Mouse (Mus musculus): ENCODE results near the gene Ccdc57. TPM values are rescaled to one million over a fixed set of nuclear protein-coding genes. Genes with fewer than 3 reads are reported as not detected.

Ccdc57 gene
- polyA plus RNA-seq, 1 experiment from 2014 or later, result 5.1 TPM

DNA sequence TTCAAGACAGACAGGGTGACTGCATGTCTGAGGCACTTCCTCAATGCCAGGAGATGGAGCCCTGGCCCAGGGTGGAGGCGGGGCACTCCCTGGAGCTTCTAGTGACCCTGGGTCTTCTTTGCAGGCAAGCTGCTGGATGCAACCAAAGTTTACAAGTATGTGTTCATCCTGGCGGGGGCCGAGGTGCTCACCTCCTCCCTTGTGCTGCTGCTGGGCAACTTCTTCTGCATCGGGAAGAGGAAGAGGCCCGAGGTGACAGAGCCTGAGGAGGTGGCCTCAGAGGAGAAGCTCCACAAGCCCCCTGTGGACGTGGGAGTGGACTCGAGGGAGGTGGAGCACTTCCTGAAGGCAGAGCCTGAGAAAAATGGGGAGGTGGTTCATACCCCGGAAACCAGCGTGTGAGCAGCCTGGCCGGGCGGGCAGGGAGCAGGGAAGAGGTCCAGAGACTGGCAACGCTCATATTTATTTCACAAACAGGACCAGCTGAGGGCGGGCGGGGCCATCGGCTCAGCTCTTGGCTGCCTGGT lies 25.1 kb upstream of the Ccdc57 start:
- Histone ChIP-seq H3K9me3 (ENCODE audit: control insufficient read depth, low read length) (no peaks in the 10 kb centered on the region), H3K36me3 (ENCODE audit: control insufficient read depth, insufficient read depth, low read length) (peaks cover 28% of the 10 kb centered on the region), H3K4me2 (ENCODE audit: low read depth, severe bottlenecking) (no peak overlapping the region), H3K4me3 (ENCODE audit: low read depth, low read length) (no peak overlapping the region), H3K9ac (ENCODE audit: low read length) (no peak overlapping the region), H3K4me1 (ENCODE audit: control insufficient read depth, insufficient read depth, low read length) (no peaks in the 10 kb centered on the region), H3K27me3 (ENCODE audit: control insufficient read depth, insufficient read depth, low read length) (no peaks in the 10 kb centered on the region), H3K27ac (replicated peaks; ENCODE audit: low read depth, low read length) (no peak overlapping the region)
- WGBS, result 77% methylated on average over 15 of the region's 15 CpGs
- ATAC-seq (ENCODE audit: insufficient number of reproducible peaks, low FRiP score, low TSS enrichment, low read depth) (no peak), DNase-seq (ENCODE audit: low spot score) (no peak)

DNA sequence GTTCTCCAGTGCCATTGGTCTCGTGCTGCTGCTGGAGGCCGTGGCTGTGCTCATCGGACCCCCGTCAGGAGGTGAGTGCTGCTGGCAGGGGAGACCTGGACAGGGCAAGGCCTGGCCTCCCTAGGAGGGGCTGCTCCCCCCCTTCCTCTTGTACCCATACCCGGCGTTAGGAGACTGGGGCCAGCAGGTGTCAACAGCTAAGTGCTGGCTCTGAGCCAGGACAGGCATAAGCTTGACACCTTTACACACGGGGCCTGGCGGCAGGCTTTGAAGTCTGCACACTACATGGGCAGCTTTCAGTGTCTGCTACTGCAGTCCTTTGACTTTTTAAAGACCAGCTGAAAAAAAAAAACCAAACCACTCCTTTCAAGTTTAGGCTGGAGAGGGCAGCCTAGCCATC lies 24.4 kb upstream of the Ccdc57 start:
- ATAC-seq (ENCODE audit: insufficient number of reproducible peaks, low FRiP score, low TSS enrichment, low read depth), result no peak
- H3K27ac ChIP-seq (replicated peaks; ENCODE audit: low read depth, low read length), result no peak overlapping the region

DNA sequence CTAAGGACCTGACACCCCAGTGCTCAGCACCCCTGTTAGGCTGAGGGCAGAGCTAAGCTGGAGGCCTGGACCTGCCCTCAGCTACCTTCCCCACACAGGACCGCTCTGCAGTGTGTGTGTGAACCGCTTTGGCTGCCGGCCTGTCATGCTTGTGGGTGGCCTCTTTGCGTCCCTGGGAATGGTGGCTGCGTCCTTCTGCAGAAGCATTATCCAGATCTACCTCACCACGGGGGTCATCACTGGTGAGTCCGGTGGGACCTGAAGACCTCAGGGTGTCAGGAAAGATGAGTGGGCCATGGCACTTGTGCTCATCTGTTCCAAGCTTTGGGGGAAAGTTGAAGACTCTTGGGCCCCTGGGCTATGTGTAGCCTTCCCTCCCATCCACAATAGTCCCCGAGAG lies 23.0 kb upstream of the Ccdc57 start:
- peaks cover 6% of the 10 kb centered on the region; the same call in 1 of the 2 replicates for H3K4me1 ChIP-seq (ENCODE audit: control insufficient read depth, insufficient read depth, low read length)
- H3K9me3 ChIP-seq (ENCODE audit: control insufficient read depth, low read length), result no peaks in the 10 kb centered on the region
- no peak overlapping the region for H3K9ac ChIP-seq (ENCODE audit: low read length)
- ATAC-seq (ENCODE audit: insufficient number of reproducible peaks, low FRiP score, low TSS enrichment, low read depth), result no peak
- no peaks in the 10 kb centered on the region for H3K27me3 ChIP-seq (ENCODE audit: control insufficient read depth, insufficient read depth, low read length)
- WGBS, result 93% methylated on average over 8 of the region's 8 CpGs
- H3K36me3 ChIP-seq (ENCODE audit: control insufficient read depth, insufficient read depth, low read length), result peaks cover 20% of the 10 kb centered on the region
- H3K4me3 ChIP-seq (ENCODE audit: low read depth, low read length), result no peak overlapping the region
- H3K27ac ChIP-seq (replicated peaks; ENCODE audit: low read depth, low read length), result no peak overlapping the region
- DNase-seq (ENCODE audit: low spot score), result no peak
- H3K4me2 ChIP-seq (ENCODE audit: low read depth, severe bottlenecking), result no peak overlapping the region

More for the DNA sequence above, 24.4 kb upstream of the Ccdc57 start:
- Histone ChIP-seq H3K4me3 (ENCODE audit: low read depth, low read length) (no peak overlapping the region), H3K27me3 (ENCODE audit: control insufficient read depth, insufficient read depth, low read length) (no peaks in the 10 kb centered on the region), H3K9ac (ENCODE audit: low read length) (no peak overlapping the region), H3K36me3 (ENCODE audit: control insufficient read depth, insufficient read depth, low read length) (peaks cover 21% of the 10 kb centered on the region), H3K4me2 (ENCODE audit: low read depth, severe bottlenecking) (no peak overlapping the region), H3K9me3 (ENCODE audit: control insufficient read depth, low read length) (no peaks in the 10 kb centered on the region), H3K4me1 (ENCODE audit: control insufficient read depth, insufficient read depth, low read length) (no peaks in the 10 kb centered on the region)
- no peak for DNase-seq (ENCODE audit: low spot score)
- 59% methylated on average over 8 of the region's 8 CpGs for WGBS

DNA sequence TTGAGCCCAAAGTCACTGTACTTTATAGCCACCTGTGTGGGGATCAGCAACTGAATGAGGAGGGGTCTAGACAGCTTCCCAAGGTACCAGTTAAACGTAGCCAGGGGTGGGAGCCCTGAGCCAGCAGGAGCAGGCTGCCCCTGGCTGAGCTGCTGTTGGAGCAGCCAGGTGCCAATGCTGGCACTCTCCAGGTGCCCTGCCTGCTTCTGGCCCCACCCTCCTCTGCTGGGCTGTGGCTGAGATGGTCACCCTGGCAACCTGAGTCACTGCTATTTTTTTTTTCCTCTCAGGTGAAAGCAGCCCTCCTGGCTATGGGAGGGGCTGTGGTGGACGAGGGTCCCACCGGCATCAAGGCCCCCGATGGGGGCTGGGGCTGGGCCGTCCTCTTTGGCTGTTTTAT lies 22.3 kb upstream of the Ccdc57 start:
- Histone ChIP-seq H3K27ac (replicated peaks; ENCODE audit: low read depth, low read length) (no peak overlapping the region), H3K36me3 (ENCODE audit: control insufficient read depth, insufficient read depth, low read length) (peaks cover 20% of the 10 kb centered on the region), H3K9me3 (ENCODE audit: control insufficient read depth, low read length) (no peaks in the 10 kb centered on the region), H3K4me2 (ENCODE audit: low read depth, severe bottlenecking) (no peak overlapping the region), H3K27me3 (ENCODE audit: control insufficient read depth, insufficient read depth, low read length) (no peaks in the 10 kb centered on the region), H3K4me1 (ENCODE audit: control insufficient read depth, insufficient read depth, low read length) (peaks cover 6% of the 10 kb centered on the region; the same call in 1 of the 2 replicates), H3K4me3 (ENCODE audit: low read depth, low read length) (no peak overlapping the region), H3K9ac (ENCODE audit: low read length) (no peak overlapping the region)
- no peak for ATAC-seq (ENCODE audit: insufficient number of reproducible peaks, low FRiP score, low TSS enrichment, low read depth)
- WGBS, result 80% methylated on average over 5 of the region's 5 CpGs
- DNase-seq (ENCODE audit: low spot score), result no peak

DNA sequence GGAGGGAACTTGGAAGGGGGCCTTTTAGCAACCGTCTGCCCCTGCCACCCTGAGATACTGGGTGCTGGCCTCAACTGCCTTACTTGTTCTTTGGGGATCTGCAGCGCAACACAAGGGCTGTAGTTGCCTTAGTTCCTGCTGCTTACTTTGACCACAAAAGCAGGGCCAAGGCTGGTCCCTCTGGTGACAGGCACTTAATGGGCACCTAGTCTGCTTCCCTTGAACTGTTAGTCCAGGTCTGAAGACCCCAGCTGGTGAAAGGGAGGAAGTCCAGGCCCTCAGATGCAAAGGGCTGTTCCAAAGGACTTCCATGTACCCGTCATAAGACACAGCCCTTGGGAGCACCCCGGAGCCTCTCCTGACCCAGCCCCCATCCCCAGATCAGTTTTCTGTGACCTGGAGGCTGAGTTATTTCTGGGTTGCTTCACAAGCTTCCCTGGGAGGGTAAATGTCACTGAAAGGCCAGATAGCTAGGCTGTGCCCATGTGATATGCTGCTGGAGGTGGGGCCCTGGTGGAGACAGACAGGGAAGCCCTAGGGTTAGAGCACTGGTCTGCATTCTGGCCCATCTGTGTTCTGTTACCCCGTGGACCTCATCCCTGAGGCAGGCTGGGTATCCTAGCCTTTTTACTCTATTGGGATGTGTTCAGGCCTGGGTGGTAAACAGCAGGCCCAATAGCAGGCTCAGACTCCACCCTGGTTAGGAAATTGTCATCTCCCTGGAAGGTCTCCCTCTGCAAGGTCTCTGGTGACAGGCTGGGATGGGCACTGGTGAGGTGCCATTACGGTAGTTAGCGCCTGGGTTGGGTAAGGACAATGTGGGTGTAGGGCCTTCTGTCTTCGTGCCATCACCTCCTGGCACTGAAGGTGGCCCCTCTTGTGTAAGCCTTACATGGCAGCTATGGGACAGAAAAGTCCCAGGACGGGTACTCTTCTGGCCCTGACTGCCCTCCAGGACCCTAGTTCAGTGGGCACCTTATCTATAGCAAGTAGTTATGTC lies 19.4 kb upstream of the Ccdc57 start:
- WGBS, result 81% methylated on average over 9 of the region's 9 CpGs
- H3K36me3 ChIP-seq (ENCODE audit: control insufficient read depth, insufficient read depth, low read length), result peaks cover 13% of the 10 kb centered on the region
- ATAC-seq (ENCODE audit: insufficient number of reproducible peaks, low FRiP score, low TSS enrichment, low read depth) (no peak), DNase-seq (ENCODE audit: low spot score) (no peak)
- H3K27me3 ChIP-seq (ENCODE audit: control insufficient read depth, insufficient read depth, low read length), result 0 out of 2 replicates have a peak, but pooled peaks cover 2% of the 10 kb centered on the region
- H3K27ac ChIP-seq (replicated peaks; ENCODE audit: low read depth, low read length), result no peak overlapping the region; the same call in 1 of the 2 replicates
- peaks cover 6% of the 10 kb centered on the region; the same call in 1 of the 2 replicates for H3K4me1 ChIP-seq (ENCODE audit: control insufficient read depth, insufficient read depth, low read length)
- H3K9me3 ChIP-seq (ENCODE audit: control insufficient read depth, low read length), result no peaks in the 10 kb centered on the region
- H3K4me2 ChIP-seq (ENCODE audit: low read depth, severe bottlenecking), result peak overlapping the region; percentile 73
- H3K9ac ChIP-seq (ENCODE audit: low read length), result no peak overlapping the region
- peak overlapping the region; percentile 57 for H3K4me3 ChIP-seq (ENCODE audit: low read depth, low read length)

DNA sequence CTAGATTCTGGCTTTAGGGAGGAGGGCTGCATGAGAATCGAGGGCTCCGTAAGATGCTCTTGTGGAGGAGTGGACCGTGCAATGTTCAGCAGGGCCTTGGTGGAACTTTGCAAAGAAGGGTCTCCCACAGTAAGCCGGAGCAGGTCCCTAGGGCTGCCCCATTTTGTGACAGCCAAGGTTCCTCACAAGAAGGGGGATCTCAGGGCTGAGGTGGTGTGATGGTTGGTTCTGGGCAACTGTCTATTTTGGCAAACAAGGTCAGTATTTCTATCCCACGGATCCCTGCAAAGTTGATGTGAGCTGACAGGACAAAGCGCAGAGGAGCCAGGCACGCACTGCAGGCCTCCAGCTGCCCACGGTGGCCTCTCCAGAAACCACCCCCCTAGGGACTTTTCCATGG lies 18.6 kb upstream of the Ccdc57 start:
- no peak for ATAC-seq (ENCODE audit: insufficient number of reproducible peaks, low FRiP score, low TSS enrichment, low read depth)
- Histone ChIP-seq H3K9me3 (ENCODE audit: control insufficient read depth, low read length) (no peaks in the 10 kb centered on the region), H3K27me3 (ENCODE audit: control insufficient read depth, insufficient read depth, low read length) (0 out of 2 replicates have a peak, but pooled peaks cover 2% of the 10 kb centered on the region), H3K4me1 (ENCODE audit: control insufficient read depth, insufficient read depth, low read length) (peaks cover 6% of the 10 kb centered on the region; the same call in 1 of the 2 replicates), H3K9ac (ENCODE audit: low read length) (peak overlapping the region; percentile 55), H3K36me3 (ENCODE audit: control insufficient read depth, insufficient read depth, low read length) (peaks cover 5% of the 10 kb centered on the region; the same call in 1 of the 2 replicates), H3K27ac (replicated peaks; ENCODE audit: low read depth, low read length) (no peak overlapping the region), H3K4me3 (ENCODE audit: low read depth, low read length) (peak overlapping the region; percentile 57), H3K4me2 (ENCODE audit: low read depth, severe bottlenecking) (peak overlapping the region; percentile 73)
- no peak for DNase-seq (ENCODE audit: low spot score)
- WGBS, result 45% methylated on average over 8 of the region's 8 CpGs

DNA sequence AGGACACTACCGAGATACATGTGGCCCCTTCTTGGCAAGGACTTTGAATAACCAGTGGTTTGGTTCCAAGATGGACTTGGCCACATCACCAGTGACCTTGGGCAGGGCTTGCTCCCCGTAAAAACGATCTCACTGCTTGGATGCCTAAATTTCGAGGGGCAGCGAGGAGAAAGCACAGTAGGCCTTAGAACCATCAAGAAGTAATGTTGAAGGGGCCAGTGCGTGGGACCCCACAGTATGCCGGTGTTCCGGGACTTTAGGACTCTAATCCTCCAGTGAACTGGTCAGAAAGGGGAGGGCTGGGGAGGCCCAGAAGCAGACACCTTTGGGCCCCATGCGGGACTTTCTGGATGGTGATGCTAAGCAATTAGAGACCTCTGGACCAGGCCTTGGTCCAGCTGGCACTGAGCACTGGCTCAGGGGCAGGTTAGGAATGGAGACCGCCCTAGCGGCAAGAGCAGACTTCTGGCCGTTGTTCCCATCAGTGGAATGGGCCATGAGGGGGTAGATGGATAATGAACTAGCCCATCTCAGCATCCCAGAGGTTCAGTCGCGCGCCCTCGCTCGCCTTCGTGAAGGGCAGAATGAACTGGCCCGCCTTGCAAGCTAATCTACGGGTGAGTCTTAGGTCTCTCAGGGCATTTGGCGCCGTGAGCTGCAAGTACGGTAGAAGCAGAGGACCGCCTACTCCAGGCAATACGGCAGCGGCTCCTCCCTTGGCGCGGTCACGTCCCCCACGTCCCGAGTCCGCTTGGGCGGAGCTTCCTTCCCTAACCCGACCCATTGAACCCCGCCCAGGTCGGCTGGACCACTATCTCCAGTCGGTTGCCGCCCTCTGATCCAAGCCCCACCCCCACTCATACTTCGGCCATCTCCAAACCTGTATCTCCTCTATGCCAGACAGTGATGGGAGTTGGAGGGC lies 17.9 kb upstream of the Ccdc57 start:
- under 1% methylated on average over 39 of the region's 39 CpGs for WGBS
- H3K4me1 ChIP-seq (ENCODE audit: control insufficient read depth, insufficient read depth, low read length), result peaks cover 6% of the 10 kb centered on the region; the same call in 1 of the 2 replicates

More for the DNA sequence above, 17.9 kb upstream of the Ccdc57 start:
- 0 out of 2 replicates have a peak, but pooled peaks cover 2% of the 10 kb centered on the region for H3K27me3 ChIP-seq (ENCODE audit: control insufficient read depth, insufficient read depth, low read length)
- peak overlapping the region; percentile 57 for H3K4me3 ChIP-seq (ENCODE audit: low read depth, low read length)
- no peak overlapping the region for H3K27ac ChIP-seq (replicated peaks; ENCODE audit: low read depth, low read length)
- no peaks in the 10 kb centered on the region for H3K9me3 ChIP-seq (ENCODE audit: control insufficient read depth, low read length)
- peak overlapping the region; percentile 13 for H3K9ac ChIP-seq (ENCODE audit: low read length)
- peak; percentile 76 for ATAC-seq (ENCODE audit: insufficient number of reproducible peaks, low FRiP score, low TSS enrichment, low read depth)
- peaks cover 1% of the 10 kb centered on the region; the same call in 1 of the 2 replicates for H3K36me3 ChIP-seq (ENCODE audit: control insufficient read depth, insufficient read depth, low read length)
- H3K4me2 ChIP-seq (ENCODE audit: low read depth, severe bottlenecking), result peak overlapping the region; percentile 73
- DNase-seq (ENCODE audit: low spot score), result peak; percentile 93

Measured in limb, embryonic 11.5 days (tissue).